Mouse (Mus musculus) gonadal fat pad, adult 2 months (tissue): ENCODE measurements around the gene Gp9. TPM values are rescaled to one million over a fixed set of nuclear protein-coding genes. Genes with fewer than 3 reads are reported as not detected.
"Not testable (repeated sequence)": the region's sequence is repeated elsewhere in the genome, so short reads cannot be mapped to it uniquely, and the experiment has no call there.

Experiments used
- DNase-seq: peaks from one replicate; pipeline ENCODE4 v3.0.0-alpha.2; 2012; ENCODE audit warnings: low read depth
- polyA plus RNA-seq: library from polyadenylated mRNA; depleted of rRNA; stranded (reverse); fragments of >200 nt; gene quantifications from 2 replicates; pipeline ENCODE4 v1.2.3, GENCODE M21; 2012

Gene Gp9
- polyA plus RNA-seq, 1 experiment: 8.7 TPM

GRCm38 (mm10) chr6:87750184-87750910 lies 27.5 kb upstream of the Gp9 start:
- no peak for DNase-seq

- no peak for DNase-seq
Observed at GRCm38 (mm10) chr6:87751574-87751973, 26.3 kb upstream of the Gp9 start.

- peak; percentile 6 for DNase-seq
Observed at GRCm38 (mm10) chr6:87755196-87755595, 22.7 kb upstream of the Gp9 start.

GRCm38 (mm10) chr6:87756896-87757295 lies 21.0 kb upstream of the Gp9 start:
- DNase-seq: no peak

GRCm38 (mm10) chr6:87759404-87759803 lies 18.5 kb upstream of the Gp9 start:
- no peak for DNase-seq

GRCm38 (mm10) chr6:87759850-87760249 lies 18.0 kb upstream of the Gp9 start:
- DNase-seq: no peak

GRCm38 (mm10) chr6:87762161-87762560 lies 15.7 kb upstream of the Gp9 start:
- DNase-seq: no peak

- no peak for DNase-seq
Observed at GRCm38 (mm10) chr6:87763376-87764280, 14.2 kb upstream of the Gp9 start.

- not testable (repeated sequence) for DNase-seq
Observed at GRCm38 (mm10) chr6:87764296-87764695, 13.6 kb upstream of the Gp9 start.

GRCm38 (mm10) chr6:87770626-87771025 lies 7.2 kb upstream of the Gp9 start:
- DNase-seq: no peak

- no peak for DNase-seq
Observed at GRCm38 (mm10) chr6:87774466-87774865, 3.4 kb upstream of the Gp9 start.

GRCm38 (mm10) chr6:87774909-87775308 lies 3.0 kb upstream of the Gp9 start:
- no peak for DNase-seq

- DNase-seq: no peak
Observed at GRCm38 (mm10) chr6:87775588-87776245, 2.2 kb upstream of the Gp9 start.

- no peak for DNase-seq
Observed at GRCm38 (mm10) chr6:87776663-87777062, 1.2 kb upstream of the Gp9 start.

- no peak for DNase-seq
Observed at GRCm38 (mm10) chr6:87778294-87779173, 662 bp downstream of the Gp9 start.

GRCm38 (mm10) chr6:87779174-87780165 lies 1.6 kb downstream of the Gp9 start:
- DNase-seq: no peak

GRCm38 (mm10) chr6:87780546-87781301 lies 2.9 kb downstream of the Gp9 start:
- no peak for DNase-seq

GRCm38 (mm10) chr6:87784033-87784432 lies 6.2 kb downstream of the Gp9 start:
- DNase-seq: no peak

GRCm38 (mm10) chr6:87786621-87787020 lies 8.7 kb downstream of the Gp9 start:
- DNase-seq: no peak
